Mouse (Mus musculus): ENCODE data around the gene Pla2g4e. TPM values are rescaled to one million over a fixed set of nuclear protein-coding genes. Genes with fewer than 3 reads are reported as not detected.

The Pla2g4e gene
- polyA plus RNA-seq, 1 experiment from 2014 or later, result 0.05 TPM

- H3K27ac ChIP-seq (ENCODE audit: low read depth, low read length), result no peak overlapping the region
- ATAC-seq (ENCODE audit: insufficient read depth, low FRiP score, low TSS enrichment), result no peak
- H3K4me3 ChIP-seq (ENCODE audit: low read depth, low read length), result no peak overlapping the region
- H3K4me1 ChIP-seq (ENCODE audit: control insufficient read depth, insufficient read depth, low read length), result no peaks in the 10 kb centered on the region
- 59% methylated on average over 2 of the region's 2 CpGs for WGBS
- H3K4me2 ChIP-seq (ENCODE audit: low read depth), result no peak overlapping the region
- H3K27me3 ChIP-seq (ENCODE audit: control insufficient read depth, insufficient read depth, low read length), result no peaks in the 10 kb centered on the region
- no peak overlapping the region for H3K9ac ChIP-seq (ENCODE audit: low read length)
- no peaks in the 10 kb centered on the region for H3K9me3 ChIP-seq (ENCODE audit: control insufficient read depth, low read length)
- no peak for DNase-seq (ENCODE audit: low spot score)
- no peaks in the 10 kb centered on the region for H3K36me3 ChIP-seq (ENCODE audit: control insufficient read depth, insufficient read depth, low read length)
These were observed 33.7 kb downstream of the Pla2g4e start for GRCm38 (mm10) chr2:120211448-120211847.

GRCm38 (mm10) chr2:120207926-120208325 lies 37.2 kb downstream of the Pla2g4e start:
- no peak overlapping the region for H3K4me3 ChIP-seq (ENCODE audit: low read depth, low read length)
- no peak overlapping the region for H3K27ac ChIP-seq (ENCODE audit: low read depth, low read length)
- H3K36me3 ChIP-seq (ENCODE audit: control insufficient read depth, insufficient read depth, low read length), result no peaks in the 10 kb centered on the region
- H3K9ac ChIP-seq (ENCODE audit: low read length), result no peak overlapping the region
- no peak for ATAC-seq (ENCODE audit: insufficient read depth, low FRiP score, low TSS enrichment)
- WGBS, result 71% methylated on average over 7 of the region's 7 CpGs
- no peaks in the 10 kb centered on the region for H3K4me1 ChIP-seq (ENCODE audit: control insufficient read depth, insufficient read depth, low read length)
- H3K9me3 ChIP-seq (ENCODE audit: control insufficient read depth, low read length), result no peaks in the 10 kb centered on the region
- H3K27me3 ChIP-seq (ENCODE audit: control insufficient read depth, insufficient read depth, low read length), result no peaks in the 10 kb centered on the region
- DNase-seq (ENCODE audit: low spot score), result no peak
- H3K4me2 ChIP-seq (ENCODE audit: low read depth), result no peak overlapping the region

- H3K4me3 ChIP-seq (ENCODE audit: low read depth, low read length), result no peak overlapping the region
- H3K4me1 ChIP-seq (ENCODE audit: control insufficient read depth, insufficient read depth, low read length), result no peaks in the 10 kb centered on the region
- DNase-seq (ENCODE audit: low spot score), result no peak
- H3K36me3 ChIP-seq (ENCODE audit: control insufficient read depth, insufficient read depth, low read length), result no peaks in the 10 kb centered on the region
- H3K9ac ChIP-seq (ENCODE audit: low read length), result no peak overlapping the region
- H3K27ac ChIP-seq (ENCODE audit: low read depth, low read length), result no peak overlapping the region
- no peaks in the 10 kb centered on the region for H3K9me3 ChIP-seq (ENCODE audit: control insufficient read depth, low read length)
- H3K27me3 ChIP-seq (ENCODE audit: control insufficient read depth, insufficient read depth, low read length), result no peaks in the 10 kb centered on the region
- 85% methylated on average over 6 of the region's 6 CpGs for WGBS
- no peak for ATAC-seq (ENCODE audit: insufficient read depth, low FRiP score, low TSS enrichment)
- H3K4me2 ChIP-seq (ENCODE audit: low read depth), result no peak overlapping the region
These were observed 38.1 kb downstream of the Pla2g4e start for GRCm38 (mm10) chr2:120207028-120207427.

GRCm38 (mm10) chr2:120203742-120204141 lies 41.4 kb downstream of the Pla2g4e start:
- Histone ChIP-seq H3K4me3 (ENCODE audit: low read depth, low read length) (no peak overlapping the region), H3K27me3 (ENCODE audit: control insufficient read depth, insufficient read depth, low read length) (no peaks in the 10 kb centered on the region), H3K36me3 (ENCODE audit: control insufficient read depth, insufficient read depth, low read length) (no peaks in the 10 kb centered on the region), H3K9me3 (ENCODE audit: control insufficient read depth, low read length) (no peaks in the 10 kb centered on the region), H3K4me2 (ENCODE audit: low read depth) (no peak overlapping the region), H3K4me1 (ENCODE audit: control insufficient read depth, insufficient read depth, low read length) (no peaks in the 10 kb centered on the region), H3K9ac (ENCODE audit: low read length) (no peak overlapping the region), H3K27ac (ENCODE audit: low read depth, low read length) (no peak overlapping the region)
- no peak for DNase-seq (ENCODE audit: low spot score)
- ATAC-seq (ENCODE audit: insufficient read depth, low FRiP score, low TSS enrichment), result no peak
- 73% methylated on average over 3 of the region's 3 CpGs for WGBS

GRCm38 (mm10) chr2:120200077-120200476 lies 45.1 kb downstream of the Pla2g4e start:
- no peak overlapping the region for H3K9ac ChIP-seq (ENCODE audit: low read length)
- ATAC-seq (ENCODE audit: insufficient read depth, low FRiP score, low TSS enrichment), result no peak
- H3K9me3 ChIP-seq (ENCODE audit: control insufficient read depth, low read length), result no peaks in the 10 kb centered on the region
- H3K4me2 ChIP-seq (ENCODE audit: low read depth), result no peak overlapping the region
- no peaks in the 10 kb centered on the region for H3K4me1 ChIP-seq (ENCODE audit: control insufficient read depth, insufficient read depth, low read length)
- no peak for DNase-seq (ENCODE audit: low spot score)
- no peak overlapping the region for H3K4me3 ChIP-seq (ENCODE audit: low read depth, low read length)
- 60% methylated on average over 5 of the region's 7 CpGs for WGBS
- no peaks in the 10 kb centered on the region for H3K27me3 ChIP-seq (ENCODE audit: control insufficient read depth, insufficient read depth, low read length)
- no peak overlapping the region for H3K27ac ChIP-seq (ENCODE audit: low read depth, low read length)
- no peaks in the 10 kb centered on the region for H3K36me3 ChIP-seq (ENCODE audit: control insufficient read depth, insufficient read depth, low read length)

GRCm38 (mm10) chr2:120188174-120188573 lies 57.0 kb downstream of the Pla2g4e start:
- DNase-seq (ENCODE audit: low spot score) (no peak), ATAC-seq (ENCODE audit: insufficient read depth, low FRiP score, low TSS enrichment) (no peak)
- Histone ChIP-seq H3K4me1 (ENCODE audit: control insufficient read depth, insufficient read depth, low read length) (no peaks in the 10 kb centered on the region), H3K4me2 (ENCODE audit: low read depth) (no peak overlapping the region), H3K9me3 (ENCODE audit: control insufficient read depth, low read length) (no peaks in the 10 kb centered on the region), H3K4me3 (ENCODE audit: low read depth, low read length) (no peak overlapping the region), H3K27ac (ENCODE audit: low read depth, low read length) (no peak overlapping the region), H3K36me3 (ENCODE audit: control insufficient read depth, insufficient read depth, low read length) (no peaks in the 10 kb centered on the region), H3K9ac (ENCODE audit: low read length) (no peak overlapping the region), H3K27me3 (ENCODE audit: control insufficient read depth, insufficient read depth, low read length) (no peaks in the 10 kb centered on the region)
- WGBS, result 94% methylated on average over 4 of the region's 4 CpGs

GRCm38 (mm10) chr2:120187583-120187982 lies 57.6 kb downstream of the Pla2g4e start:
- Histone ChIP-seq H3K27me3 (ENCODE audit: control insufficient read depth, insufficient read depth, low read length) (no peaks in the 10 kb centered on the region), H3K27ac (ENCODE audit: low read depth, low read length) (no peak overlapping the region), H3K4me3 (ENCODE audit: low read depth, low read length) (no peak overlapping the region), H3K4me2 (ENCODE audit: low read depth) (no peak overlapping the region), H3K36me3 (ENCODE audit: control insufficient read depth, insufficient read depth, low read length) (no peaks in the 10 kb centered on the region), H3K4me1 (ENCODE audit: control insufficient read depth, insufficient read depth, low read length) (no peaks in the 10 kb centered on the region), H3K9ac (ENCODE audit: low read length) (no peak overlapping the region), H3K9me3 (ENCODE audit: control insufficient read depth, low read length) (no peaks in the 10 kb centered on the region)
- 92% methylated on average over 1 of the region's 1 CpGs for WGBS
- ATAC-seq (ENCODE audit: insufficient read depth, low FRiP score, low TSS enrichment) (no peak), DNase-seq (ENCODE audit: low spot score) (no peak)

GRCm38 (mm10) chr2:120185527-120186276 lies 59.4 kb downstream of the Pla2g4e start:
- Histone ChIP-seq H3K9ac (ENCODE audit: low read length) (no peak overlapping the region), H3K4me1 (ENCODE audit: control insufficient read depth, insufficient read depth, low read length) (no peaks in the 10 kb centered on the region), H3K9me3 (ENCODE audit: control insufficient read depth, low read length) (no peaks in the 10 kb centered on the region), H3K27ac (ENCODE audit: low read depth, low read length) (no peak overlapping the region), H3K36me3 (ENCODE audit: control insufficient read depth, insufficient read depth, low read length) (no peaks in the 10 kb centered on the region), H3K4me3 (ENCODE audit: low read depth, low read length) (no peak overlapping the region), H3K27me3 (ENCODE audit: control insufficient read depth, insufficient read depth, low read length) (no peaks in the 10 kb centered on the region), H3K4me2 (ENCODE audit: low read depth) (no peak overlapping the region)
- WGBS, result 88% methylated on average over 6 of the region's 6 CpGs
- no peak for DNase-seq (ENCODE audit: low spot score)
- no peak for ATAC-seq (ENCODE audit: insufficient read depth, low FRiP score, low TSS enrichment)

- Histone ChIP-seq H3K27ac (ENCODE audit: low read depth, low read length) (no peak overlapping the region), H3K4me1 (ENCODE audit: control insufficient read depth, insufficient read depth, low read length) (no peaks in the 10 kb centered on the region), H3K4me2 (ENCODE audit: low read depth) (no peak overlapping the region), H3K4me3 (ENCODE audit: low read depth, low read length) (no peak overlapping the region), H3K9me3 (ENCODE audit: control insufficient read depth, low read length) (no peaks in the 10 kb centered on the region), H3K27me3 (ENCODE audit: control insufficient read depth, insufficient read depth, low read length) (no peaks in the 10 kb centered on the region), H3K36me3 (ENCODE audit: control insufficient read depth, insufficient read depth, low read length) (no peaks in the 10 kb centered on the region), H3K9ac (ENCODE audit: low read length) (no peak overlapping the region)
- no peak for ATAC-seq (ENCODE audit: insufficient read depth, low FRiP score, low TSS enrichment)
- no peak for DNase-seq (ENCODE audit: low spot score)
These were observed 66.2 kb downstream of the Pla2g4e start for GRCm38 (mm10) chr2:120178936-120179335.
